Mouse (Mus musculus) c-Kit-positive CD71-negative TER-119-negative erythroid progenitor cells, embryonic 14.5 days (primary cell): ENCODE data around the gene Bckdhb.

Experiments used
- DNase-seq: peaks from one replicate; pipeline ENCODE4 v3.0.0-alpha.2; 2013; ENCODE audit warnings: low read depth

Gene Bckdhb

DNA sequence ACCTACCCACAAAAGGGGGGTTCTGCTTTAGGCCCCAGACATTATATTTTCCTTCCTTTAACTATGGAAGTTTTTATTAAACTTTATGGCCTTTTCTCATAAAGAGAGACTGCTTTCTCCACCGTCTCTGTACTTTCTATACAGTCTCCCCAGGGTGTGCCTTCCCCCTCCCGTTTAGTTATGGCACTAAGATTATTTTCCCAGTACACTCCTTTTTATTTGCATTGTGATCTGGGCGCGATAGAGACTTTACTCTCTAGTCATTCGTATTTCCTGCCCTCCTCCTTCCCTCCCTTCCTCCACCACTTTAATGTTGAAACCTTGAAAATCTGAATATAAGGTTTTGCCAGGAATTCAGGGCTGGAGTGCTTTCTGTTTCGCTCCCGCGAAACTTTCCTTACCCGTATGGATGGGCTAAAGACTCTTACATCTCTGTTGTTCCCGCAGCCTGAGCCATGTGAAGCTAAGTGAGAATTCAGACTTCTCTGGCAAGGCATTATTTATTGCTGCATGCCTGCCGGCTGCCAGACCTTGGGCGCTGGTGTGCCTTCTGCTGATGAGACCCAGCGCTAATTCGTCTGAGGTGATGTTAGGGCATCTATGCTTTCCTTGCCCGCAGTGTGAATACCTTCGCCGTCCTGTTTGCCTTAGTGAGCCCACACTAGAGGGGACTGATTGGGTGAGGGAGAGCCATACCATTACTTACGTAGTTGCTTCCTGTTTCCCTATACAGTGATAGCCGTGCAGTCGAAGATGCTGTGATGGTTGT, 182.3 kb downstream of the Bckdhb start:
- no peak for DNase-seq

DNA sequence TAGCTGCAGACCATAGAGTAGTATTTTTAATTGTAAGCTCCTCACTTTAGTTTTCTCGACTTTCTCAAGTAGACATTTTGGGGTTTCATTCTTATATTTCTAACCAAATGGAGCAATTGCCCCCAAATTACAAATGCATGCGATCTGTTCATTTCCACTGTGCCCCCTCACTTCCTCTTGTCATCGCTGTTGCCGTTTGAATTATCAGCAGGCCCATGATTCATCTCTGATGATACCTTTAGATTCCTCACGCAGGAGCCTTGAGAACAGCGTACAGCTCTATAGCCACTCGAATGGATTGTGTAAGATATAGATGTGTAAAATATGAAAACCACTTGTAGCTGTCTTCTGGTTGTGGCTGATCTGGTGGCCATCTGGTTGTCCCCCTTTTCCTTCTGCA, 183.6 kb downstream of the Bckdhb start:
- DNase-seq: no peak

DNA sequence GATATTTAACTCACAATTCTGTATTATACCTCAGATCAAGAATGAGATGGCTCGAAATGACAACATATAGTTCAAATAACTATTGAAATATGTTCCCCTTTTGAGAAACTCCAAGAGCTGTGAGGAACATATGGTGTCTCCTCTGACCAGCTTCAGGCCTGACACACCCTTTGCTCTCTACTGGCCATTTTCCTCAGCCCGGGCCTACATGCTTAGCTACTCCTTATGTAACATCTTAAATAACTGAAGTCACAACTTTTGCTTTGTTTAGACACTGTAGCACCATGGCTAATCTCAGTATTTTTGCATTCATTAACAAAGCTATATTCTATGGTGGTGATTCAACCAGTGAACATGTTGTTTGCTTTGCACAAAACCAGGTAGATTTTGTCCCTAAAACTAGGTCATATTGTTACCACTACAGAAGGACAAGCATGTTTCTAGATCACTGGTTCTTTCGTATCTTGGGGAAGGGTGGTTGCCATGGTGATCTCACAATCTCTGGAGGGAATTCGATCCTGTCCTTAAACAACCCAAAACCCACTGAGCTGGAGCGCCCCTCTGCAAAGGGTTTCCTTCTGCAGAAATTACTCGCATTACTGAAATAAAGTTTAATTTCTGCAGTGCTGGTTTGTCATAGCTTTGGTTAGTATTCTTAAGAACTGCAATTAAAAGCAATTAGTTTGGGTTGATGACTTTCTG, 185.0 kb downstream of the Bckdhb start:
- no peak for DNase-seq

DNA sequence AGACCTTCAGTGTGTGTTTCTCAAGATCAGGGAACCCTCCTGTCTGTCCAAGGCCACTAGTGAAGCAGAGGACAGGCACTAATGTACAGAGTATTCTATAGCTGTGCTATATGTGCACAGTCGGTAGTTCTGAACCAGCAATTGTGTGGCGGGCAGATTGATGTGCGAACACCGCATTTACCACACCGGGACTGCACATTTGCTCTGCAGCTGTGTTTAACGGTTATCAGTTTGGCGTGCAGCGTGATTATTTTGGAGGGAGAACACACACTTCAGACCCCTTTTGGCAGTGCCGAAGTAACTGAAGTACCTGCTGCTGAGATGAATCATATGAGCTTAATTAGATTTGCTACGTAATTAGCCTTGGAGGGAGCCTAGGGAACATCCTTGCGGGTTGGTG, 185.7 kb downstream of the Bckdhb start:
- no peak for DNase-seq

DNA sequence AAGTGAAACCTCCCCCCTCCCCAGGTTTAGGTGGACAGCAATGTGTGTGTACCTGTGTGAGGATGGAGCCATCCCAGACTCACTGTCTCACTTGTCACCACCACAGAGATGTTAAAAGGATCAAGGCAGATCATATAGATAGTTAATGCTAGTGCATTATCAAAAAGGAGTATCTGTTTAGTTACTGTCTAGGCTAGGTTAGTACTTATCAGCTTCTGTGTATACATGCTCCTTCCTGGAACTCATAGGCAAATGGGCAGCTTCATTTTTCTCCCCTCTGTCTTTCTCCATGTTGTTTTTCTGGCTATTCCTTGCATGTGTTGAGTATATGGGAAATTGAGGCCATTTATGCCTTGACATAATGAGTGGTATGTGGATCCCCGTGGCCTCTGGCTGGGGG, 187.4 kb downstream of the Bckdhb start:
- no peak for DNase-seq

DNA sequence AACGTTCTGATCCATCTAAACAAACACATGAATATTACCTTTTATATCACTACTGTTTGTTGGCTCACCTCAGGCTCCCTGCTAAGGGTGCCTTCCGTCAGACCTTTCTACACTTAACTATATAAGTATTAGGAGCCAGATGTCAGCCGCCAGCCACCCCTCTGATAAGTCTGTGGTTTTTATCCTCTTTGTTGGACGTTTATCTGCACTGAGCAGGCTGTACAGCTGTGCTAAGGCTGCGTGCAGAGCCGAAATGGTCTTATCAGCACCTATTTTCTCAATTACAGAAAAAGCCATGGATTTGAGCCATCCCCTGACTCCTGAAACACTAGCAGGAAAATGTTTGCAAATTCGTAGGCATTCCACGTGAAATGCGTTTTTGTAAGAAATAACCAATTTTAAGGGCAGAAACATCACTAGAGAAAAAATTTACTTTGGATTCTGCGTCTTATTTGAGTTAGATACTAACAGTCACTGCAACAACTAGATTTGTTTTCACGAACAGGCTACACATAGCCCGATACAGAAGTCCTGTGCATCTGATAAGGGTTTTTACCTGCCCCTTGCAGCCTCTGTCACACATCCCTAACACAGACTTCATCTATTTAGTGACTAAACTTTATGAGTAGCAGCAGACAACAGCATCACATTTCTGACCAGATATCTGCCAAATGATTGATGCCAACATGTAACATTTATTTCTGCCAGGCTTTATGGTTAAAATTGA, 188.1 kb downstream of the Bckdhb start:
- DNase-seq: no peak

DNA sequence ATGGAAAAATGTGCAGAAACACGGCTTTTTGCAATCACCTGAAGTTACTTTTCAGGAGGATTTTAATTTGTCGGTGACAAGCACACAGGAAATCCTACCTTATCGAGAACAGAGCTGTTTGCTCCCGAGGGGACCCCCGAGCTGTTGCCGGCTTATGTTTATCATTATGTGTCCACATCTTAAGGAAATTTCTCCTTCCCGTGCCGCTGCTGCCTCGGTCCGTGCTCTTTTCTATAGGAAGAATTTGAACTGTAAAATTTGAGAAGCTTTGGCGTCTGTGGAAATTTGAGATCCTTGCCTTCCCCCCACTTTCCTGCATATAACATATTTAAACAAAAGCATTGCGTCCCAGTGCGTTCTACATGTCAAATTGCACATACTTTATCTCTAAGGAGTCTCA, 189.3 kb downstream of the Bckdhb start:
- no peak for DNase-seq

DNA sequence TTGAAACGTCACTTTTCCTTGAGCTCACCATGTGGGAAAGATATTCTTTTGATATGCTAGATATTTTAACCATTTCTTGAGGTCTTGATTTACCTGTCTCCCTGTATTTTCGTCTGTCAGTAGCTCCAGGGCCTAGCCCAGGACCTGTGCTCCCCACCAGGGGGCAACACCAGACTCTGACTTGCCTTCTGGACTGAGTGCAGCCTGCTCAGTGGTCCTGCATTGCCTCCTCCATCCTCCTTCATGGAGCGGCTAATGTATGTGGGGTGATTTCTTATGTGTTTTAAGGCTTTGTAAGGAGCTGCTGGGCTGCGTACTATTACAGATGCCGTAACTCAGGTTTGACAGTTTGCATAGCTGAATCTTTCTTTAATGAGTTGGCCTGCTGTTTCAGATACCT, 192.4 kb downstream of the Bckdhb start:
- no peak for DNase-seq

DNA sequence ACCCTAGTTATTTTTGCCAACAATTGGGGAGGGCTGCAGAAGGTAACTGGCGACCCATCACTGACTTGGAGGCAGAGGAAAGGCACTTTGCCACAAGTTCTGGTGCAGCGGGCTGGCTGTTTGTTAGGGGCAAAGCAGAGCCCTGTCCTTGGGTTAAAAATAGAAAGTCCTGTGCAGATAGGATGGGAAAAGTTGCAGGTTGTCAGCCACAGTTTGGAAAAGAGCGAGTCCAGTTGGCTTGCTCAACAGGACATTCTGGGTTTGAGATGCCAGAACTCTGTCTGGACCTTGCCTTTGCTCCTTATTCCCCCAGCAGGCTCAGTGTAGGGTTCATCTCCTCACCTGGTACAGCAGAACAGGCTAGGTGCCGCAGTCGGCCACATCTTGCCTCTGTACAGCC, 200.1 kb downstream of the Bckdhb start:
- DNase-seq: no peak

DNA sequence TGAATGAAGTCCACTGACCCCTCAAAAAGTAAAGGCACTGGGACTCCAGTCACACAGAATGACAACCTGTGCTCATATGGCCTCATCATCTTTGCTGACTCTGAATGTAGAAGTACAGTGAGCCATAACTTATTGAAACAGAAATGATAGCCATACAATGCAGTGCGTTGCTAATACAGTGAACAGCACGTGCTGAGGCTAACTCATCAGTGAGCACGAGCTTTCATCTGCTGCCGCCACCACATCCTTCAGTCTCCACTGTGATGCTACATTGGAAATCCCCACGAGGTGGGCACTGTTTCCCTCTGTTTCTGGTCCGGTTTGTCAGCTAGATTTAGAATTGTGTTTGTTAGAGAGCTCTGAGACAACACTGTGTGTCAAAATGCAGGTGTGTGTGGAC, 205.4 kb downstream of the Bckdhb start:
- DNase-seq: no peak

DNA sequence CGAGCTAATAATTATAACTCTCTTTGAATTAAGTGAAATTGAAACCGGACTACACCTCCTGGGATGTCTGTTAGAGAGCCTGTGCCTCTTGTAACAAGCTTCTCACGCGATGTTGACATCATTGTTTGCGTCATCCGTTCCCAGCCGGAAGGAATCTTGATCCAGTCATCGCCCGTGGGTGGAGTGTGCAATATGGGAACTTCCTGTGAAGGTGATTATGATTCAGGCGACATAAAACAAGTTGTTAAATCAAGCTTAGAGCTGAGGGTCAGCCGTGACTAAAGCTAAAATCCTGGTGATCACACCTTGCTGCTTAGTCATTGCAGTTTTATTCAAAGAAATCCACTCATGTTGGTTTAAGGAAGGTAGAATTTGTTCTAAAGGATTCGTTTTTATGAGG, 210.1 kb downstream of the Bckdhb start:
- no peak for DNase-seq

DNA sequence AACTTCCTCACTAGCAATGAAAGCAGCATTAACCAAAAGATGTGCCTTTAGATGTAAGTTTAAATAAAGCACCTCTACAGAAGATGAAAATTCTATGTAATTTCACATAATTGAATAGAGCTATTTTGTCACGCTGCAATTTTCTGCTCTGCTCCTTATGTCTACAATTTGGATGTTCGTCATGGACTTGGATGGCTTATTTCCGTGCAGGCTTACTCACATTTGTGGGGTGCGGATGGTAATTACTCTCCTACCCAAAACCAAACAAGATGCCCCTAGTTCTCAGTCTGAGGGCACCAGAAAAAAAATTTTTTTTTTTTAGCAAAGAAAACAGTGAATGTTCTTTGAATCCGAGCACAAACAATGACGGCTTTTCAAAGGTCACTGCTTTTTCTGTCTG, 212.2 kb downstream of the Bckdhb start:
- DNase-seq: no peak

DNA sequence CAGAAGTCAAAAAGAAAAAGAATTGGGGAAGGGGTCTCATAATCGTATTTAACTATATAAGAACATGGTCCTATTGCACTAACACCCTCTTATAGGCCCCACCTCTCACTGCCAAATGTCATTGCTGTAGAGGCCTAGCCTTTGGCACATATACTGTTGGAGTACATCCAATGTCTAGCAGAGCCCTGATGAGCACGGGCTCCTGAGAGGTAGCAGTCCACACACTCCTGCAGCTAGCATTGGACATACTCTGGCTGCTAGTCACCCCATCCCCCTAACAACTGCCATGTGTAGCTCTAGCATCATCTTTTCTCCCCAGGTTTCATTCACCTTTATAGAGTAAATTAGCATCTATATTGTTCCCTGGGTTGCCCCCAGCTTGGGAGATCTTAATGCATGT, 223.2 kb downstream of the Bckdhb start:
- DNase-seq: no peak
